Mouse (Mus musculus): Measurements from ENCODE around the gene Gm11007.
"Not testable (repeated sequence)": the region's sequence is repeated elsewhere in the genome, so short reads cannot be mapped to it uniquely, and the experiment has no call there.

The Gm11007 gene

DNA sequence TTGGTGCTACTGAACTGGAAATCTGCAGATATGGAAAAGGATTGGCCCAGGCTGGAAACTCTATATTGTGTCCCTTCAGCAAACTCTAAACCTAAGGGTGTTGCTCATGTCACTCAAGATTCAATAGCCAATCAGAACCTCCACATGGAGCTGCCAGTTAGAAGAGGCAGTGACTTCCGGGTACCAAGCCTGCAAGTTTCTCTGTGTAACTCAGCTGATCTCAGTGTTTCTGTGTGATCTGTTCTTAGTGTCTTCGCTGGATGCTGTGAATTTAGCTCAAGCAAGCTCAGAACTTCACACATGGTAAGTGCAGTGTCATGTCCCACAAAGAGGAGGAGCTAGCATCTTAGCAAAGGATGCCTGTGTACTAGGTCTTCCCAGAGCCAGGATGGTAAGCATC is at the start of gene Gm11007:
Gene Gm11007 (plus strand): TSS at position 301 of the 400 bp plus-strand sequence.
- DNase-seq (ENCODE audit: low spot score in 2 of 2), result not testable (repeated sequence)

Measured in cerebellum, postnatal 4 days (tissue).